Mouse (Mus musculus): Measurements from ENCODE around the gene Trarg1. TPM values are rescaled to one million over a fixed set of nuclear protein-coding genes. Genes with fewer than 3 reads are reported as not detected.
A peak's percentile ranks its signal among the peaks of the same experiment; 100 is the strongest.

Trarg1 gene
- total RNA-seq (2021): 1 to 10 TPM; 5.0 to 5.1 TPM
- long read RNA-seq, experiment 1, partial matches to known transcripts: 0 of 3 reads
- long read RNA-seq, experiment 1, other reads (novel, unspliced or antisense): 2 of 3 reads
- long read RNA-seq, experiment 2, partial matches to known transcripts: 0 of 1 reads
- long read RNA-seq, experiment 2, other reads (novel, unspliced or antisense): 0 of 1 reads

GRCm38 (mm10) chr11:76679508-76679907, at the start of gene Trarg1:
TSS of gene Trarg1 (plus strand) at chr11:76679808.
- intact Hi-C loops (cut with DNase I): loop anchor here (5.0 kb wide), 1 partner anchor 218 kb away; no protein-coding TSS in a partner anchor
- DNase-seq: peak in 1 of 2 experiments; percentile 23

- intact Hi-C loops (cut with DNase I): no loop called here
- no peak for DNase-seq
These were observed 49.6 kb upstream of the Trarg1 start for GRCm38 (mm10) chr11:76630023-76630422.

- no peak for DNase-seq
- intact Hi-C loops (cut with DNase I): no loop called here
These were observed 49.1 kb upstream of the Trarg1 start for GRCm38 (mm10) chr11:76630487-76630886.

- DNase-seq: no peak
- intact Hi-C loops (cut with DNase I): no loop called here
These were observed 40.2 kb upstream of the Trarg1 start for GRCm38 (mm10) chr11:76639269-76639985.

- no peak for DNase-seq
- intact Hi-C loops (cut with DNase I): loop anchor here (10.0 kb wide), 1 partner anchor 95 kb away; no protein-coding TSS in a partner anchor
These were observed 39.4 kb upstream of the Trarg1 start for GRCm38 (mm10) chr11:76640231-76640630.

GRCm38 (mm10) chr11:76644257-76644656, 35.4 kb upstream of the Trarg1 start:
- intact Hi-C loops (cut with DNase I): loop anchor here (10.0 kb wide), 1 partner anchor 99 kb away; no protein-coding TSS in a partner anchor
- DNase-seq: no peak

GRCm38 (mm10) chr11:76645036-76645435, 34.6 kb upstream of the Trarg1 start:
- intact Hi-C loops (cut with DNase I): loop anchor here (5.0 to 10.0 kb wide), 3 partner anchors 100 to 188 kb away; no protein-coding TSS in a partner anchor
- DNase-seq: no peak

- intact Hi-C loops (cut with DNase I): loop anchor here (5.0 to 10.0 kb wide), 3 partner anchors 101 to 189 kb away; no protein-coding TSS in a partner anchor
- DNase-seq: peak; percentile 88 to 95
These were observed 33.7 kb upstream of the Trarg1 start for GRCm38 (mm10) chr11:76645955-76646354.

- intact Hi-C loops (cut with DNase I): loop anchor here (5.0 to 10.0 kb wide), 3 partner anchors 102 to 190 kb away; no protein-coding TSS in a partner anchor
- no peak for DNase-seq
These were observed 32.5 kb upstream of the Trarg1 start for GRCm38 (mm10) chr11:76647062-76647461.

GRCm38 (mm10) chr11:76647500-76647899, 32.1 kb upstream of the Trarg1 start:
- intact Hi-C loops (cut with DNase I): loop anchor here (5.0 to 10.0 kb wide), 3 partner anchors 103 to 190 kb away; no protein-coding TSS in a partner anchor
- peak; percentile 68 to 77 for DNase-seq

GRCm38 (mm10) chr11:76650862-76651560, 28.6 kb upstream of the Trarg1 start:
- intact Hi-C loops (cut with DNase I): no loop called here
- no peak for DNase-seq

- intact Hi-C loops (cut with DNase I): no loop called here
- no peak for DNase-seq
These were observed 26.7 kb upstream of the Trarg1 start for GRCm38 (mm10) chr11:76652838-76653334.

GRCm38 (mm10) chr11:76655106-76655505, 24.5 kb upstream of the Trarg1 start:
- intact Hi-C loops (cut with DNase I): no loop called here
- peak; percentile 40 to 67 for DNase-seq

- intact Hi-C loops (cut with DNase I): no loop called here
- no peak for DNase-seq
These were observed 22.1 kb upstream of the Trarg1 start for GRCm38 (mm10) chr11:76657450-76657970.

- intact Hi-C loops (cut with DNase I): no loop called here
- no peak for DNase-seq
These were observed 20.3 kb upstream of the Trarg1 start for GRCm38 (mm10) chr11:76659138-76659930.

- intact Hi-C loops (cut with DNase I): no loop called here
- DNase-seq: no peak
These were observed 17.7 kb upstream of the Trarg1 start for GRCm38 (mm10) chr11:76661790-76662468.

- intact Hi-C loops (cut with DNase I): no loop called here
- no peak for DNase-seq
These were observed 13.5 kb upstream of the Trarg1 start for GRCm38 (mm10) chr11:76666002-76666649.

GRCm38 (mm10) chr11:76667807-76668206, 11.8 kb upstream of the Trarg1 start:
- no peak for DNase-seq
- intact Hi-C loops (cut with DNase I): no loop called here
